Mouse (Mus musculus) brain, embryonic 18.5 days (tissue): ENCODE results near the gene Fstl1.

Experiments
- DNase-seq: peaks from one replicate; pipeline ENCODE4 v3.0.0-alpha.2; 2012; ENCODE audit warnings: low read depth, low spot score

Gene Fstl1

DNA sequence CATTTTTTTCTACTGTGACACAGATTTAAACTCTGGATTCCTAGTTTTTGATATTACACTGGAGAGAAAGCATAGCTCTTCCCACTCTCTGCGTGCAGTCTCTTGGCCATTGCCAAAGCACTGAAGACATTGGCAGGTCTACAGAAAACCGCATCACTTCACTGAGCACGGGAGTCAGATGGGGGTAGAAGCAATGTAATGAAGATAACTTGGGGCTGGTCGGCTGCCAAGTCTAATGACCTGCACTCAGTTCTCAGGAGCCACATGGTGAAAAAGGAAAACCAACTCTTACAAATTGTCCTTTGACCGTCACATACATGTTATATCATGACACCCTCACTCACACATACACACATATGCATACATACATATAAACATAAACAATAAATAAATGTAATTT lies 47.3 kb downstream of the Fstl1 start:
- DNase-seq = no peak

- DNase-seq = no peak
These were observed 48.3 kb downstream of the Fstl1 start for GRCm38 (mm10) chr16:37824778-37825505.

DNA sequence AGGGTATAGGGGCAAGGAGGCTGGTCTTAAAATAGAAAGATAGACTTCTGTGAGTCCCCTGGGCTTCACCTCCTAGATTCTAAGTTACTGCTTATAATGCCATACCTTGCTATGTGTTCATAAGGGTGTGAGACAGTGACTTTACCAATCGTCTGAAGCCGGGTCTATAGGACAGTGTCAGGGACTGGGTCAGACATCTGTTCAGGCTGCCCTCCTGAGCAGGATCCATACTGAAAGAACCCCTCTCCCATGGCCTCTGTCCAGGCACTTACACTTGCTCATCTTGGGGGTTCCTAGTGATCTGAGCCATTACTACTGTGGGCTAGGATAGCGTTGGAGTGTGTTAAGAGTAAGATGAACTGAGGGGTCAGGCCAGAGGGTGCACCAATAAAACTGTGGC lies 49.6 kb downstream of the Fstl1 start:
- DNase-seq = no peak

DNA sequence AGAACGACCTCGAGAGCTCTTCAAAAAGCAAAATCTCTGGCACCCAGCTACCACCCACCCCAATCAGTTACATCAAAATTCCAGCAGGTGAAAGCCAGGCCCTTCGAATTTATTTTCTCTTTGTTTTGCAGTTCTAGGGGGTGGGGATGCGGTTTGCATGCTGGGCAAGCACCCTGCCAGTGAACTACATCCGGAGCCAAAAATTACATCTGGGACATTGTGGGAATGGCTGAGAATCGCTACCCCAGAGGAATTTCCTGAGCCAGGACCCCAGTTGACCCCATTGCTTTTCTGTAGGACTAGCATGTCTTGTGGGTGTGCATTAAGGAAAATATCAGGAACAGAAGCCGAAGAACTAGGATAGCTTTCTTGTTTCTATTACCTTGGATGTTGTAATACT lies 54.4 kb downstream of the Fstl1 start:
- DNase-seq = no peak

- no peak for DNase-seq
These were observed 60.9 kb downstream of the Fstl1 start for GRCm38 (mm10) chr16:37837571-37837970.

- DNase-seq = no peak
These were observed 65.8 kb downstream of the Fstl1 start for GRCm38 (mm10) chr16:37842439-37842838.

DNA sequence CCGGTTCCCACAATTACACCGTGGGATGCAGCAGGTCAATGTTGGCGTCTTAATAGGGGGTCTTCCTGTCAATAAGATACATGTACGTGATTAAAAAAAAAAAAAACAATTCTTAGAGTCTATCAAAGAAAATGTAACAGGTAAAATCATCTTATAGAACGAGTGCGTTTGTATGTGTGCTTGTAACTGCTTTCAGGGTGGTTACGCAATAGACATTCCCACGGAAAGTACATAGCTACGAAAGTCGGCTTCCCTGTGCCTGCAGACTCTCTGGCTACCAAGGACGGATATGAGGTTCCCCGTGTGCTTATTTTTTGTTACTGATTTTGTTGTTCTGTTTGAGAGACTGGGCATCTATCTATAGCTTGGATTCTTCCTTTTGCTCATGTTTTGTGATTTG lies 67.1 kb downstream of the Fstl1 start:
- no peak for DNase-seq

GRCm38 (mm10) chr16:37845202-37845925 lies 68.7 kb downstream of the Fstl1 start:
- DNase-seq = no peak

DNA sequence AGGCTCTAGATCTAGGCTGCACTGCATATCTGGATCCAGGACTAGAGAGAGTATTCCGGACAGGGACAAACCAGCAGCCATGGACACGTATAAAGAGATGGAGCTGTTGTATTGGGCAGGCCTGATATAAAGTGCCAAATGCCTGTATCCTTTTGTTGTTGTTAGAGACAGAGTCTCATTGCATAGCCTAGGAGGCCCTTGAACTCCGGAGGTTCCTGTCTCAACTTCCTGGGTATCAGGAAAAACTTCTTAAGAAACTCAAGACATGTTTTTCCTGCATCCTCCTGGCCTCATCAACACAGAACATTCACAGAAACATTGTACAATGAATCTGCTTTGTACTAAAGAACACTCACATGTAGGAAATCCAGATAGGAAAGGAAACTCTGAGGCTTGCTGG lies 70.4 kb downstream of the Fstl1 start:
- DNase-seq = no peak

DNA sequence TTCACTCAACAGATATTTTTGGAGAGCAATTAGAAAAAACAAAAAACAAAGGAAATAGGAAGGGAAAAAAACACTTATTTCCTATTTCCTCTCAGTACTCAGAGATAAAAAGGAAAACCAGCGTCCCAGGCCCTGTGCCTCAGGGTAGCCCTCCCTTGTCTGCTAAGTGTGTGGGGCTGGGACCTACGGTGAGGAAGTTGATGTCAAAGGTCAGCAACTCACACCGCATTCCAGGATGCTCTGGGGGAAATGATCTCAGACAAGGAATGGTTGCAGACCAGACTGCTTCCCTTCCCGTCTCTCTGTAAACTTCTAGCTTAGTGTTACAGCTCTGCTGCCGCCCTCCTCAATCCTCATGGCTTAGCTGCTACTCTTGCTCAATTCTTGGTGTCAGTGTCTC lies 74.7 kb downstream of the Fstl1 start:
- DNase-seq = no peak

- no peak for DNase-seq
These were observed 76.6 kb downstream of the Fstl1 start for GRCm38 (mm10) chr16:37853279-37853678.

DNA sequence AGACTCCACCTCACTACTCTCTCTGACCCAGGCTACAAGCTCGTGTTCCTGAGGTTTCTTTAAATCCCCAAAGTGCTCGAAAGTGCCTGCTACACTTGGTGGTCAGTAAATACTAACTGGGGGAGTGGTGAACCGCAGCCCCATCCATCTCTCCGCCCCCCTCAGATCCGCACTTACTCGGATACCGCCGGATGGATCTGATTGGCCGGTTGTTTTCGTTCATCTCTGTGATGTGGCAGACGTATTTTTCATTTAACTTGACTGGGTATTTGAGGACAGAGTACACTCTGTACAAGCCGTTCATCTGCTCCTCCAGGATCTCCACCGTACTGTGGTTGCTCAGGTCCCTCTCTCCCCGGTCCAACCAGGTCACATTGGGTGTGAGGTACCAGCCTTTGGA lies 77.4 kb downstream of the Fstl1 start:
- DNase-seq = no peak

- no peak for DNase-seq
These were observed 77.9 kb downstream of the Fstl1 start for GRCm38 (mm10) chr16:37854593-37854992.

- DNase-seq = no peak
These were observed 78.9 kb downstream of the Fstl1 start for GRCm38 (mm10) chr16:37855583-37855982.

DNA sequence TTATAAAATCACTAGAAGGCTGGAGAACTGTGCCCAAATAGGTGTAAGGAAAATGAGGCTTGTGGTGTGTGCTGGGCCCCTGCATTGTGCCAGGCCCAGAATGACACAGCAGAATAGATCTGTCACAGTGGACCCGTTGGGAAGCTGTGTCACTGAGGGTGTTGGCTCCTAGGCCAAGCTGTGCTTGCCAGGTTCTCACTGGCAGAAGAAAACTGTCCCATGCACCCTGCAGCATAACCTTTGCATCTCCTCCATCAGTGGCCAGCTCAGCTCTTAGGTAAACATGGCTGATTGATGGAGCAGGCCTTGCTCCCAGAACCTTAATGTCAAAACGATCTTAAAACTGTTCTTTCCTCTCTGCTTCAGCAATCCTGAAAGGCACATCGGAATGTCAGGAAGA lies 79.7 kb downstream of the Fstl1 start:
- no peak for DNase-seq

- DNase-seq = no peak
These were observed 80.8 kb downstream of the Fstl1 start for GRCm38 (mm10) chr16:37857495-37857894.

DNA sequence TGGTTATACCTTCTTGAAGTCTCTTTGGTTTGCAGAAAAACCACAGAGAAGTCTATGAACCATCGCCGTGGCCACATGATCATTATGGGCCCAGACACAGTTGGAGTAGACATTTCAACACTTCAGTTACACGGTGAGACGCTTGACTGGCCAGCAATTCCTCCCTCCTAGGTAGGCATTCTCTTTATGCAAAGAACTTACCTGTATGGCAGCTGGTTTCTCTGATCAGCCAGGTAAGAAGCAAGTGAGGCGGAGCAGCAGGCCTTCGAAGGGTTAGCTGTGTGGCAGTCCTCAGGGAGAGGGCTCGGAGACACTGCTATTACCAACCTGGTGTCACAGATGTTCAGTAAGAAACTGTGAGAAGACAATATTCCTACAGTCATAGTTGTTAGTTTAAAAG lies 83.5 kb downstream of the Fstl1 start:
- no peak for DNase-seq

GRCm38 (mm10) chr16:37861029-37861428 lies 84.4 kb downstream of the Fstl1 start, which contains the start of gene Gm36028:
Gm36028 (minus strand) TSS chr16:37861146.
- DNase-seq = no peak

DNA sequence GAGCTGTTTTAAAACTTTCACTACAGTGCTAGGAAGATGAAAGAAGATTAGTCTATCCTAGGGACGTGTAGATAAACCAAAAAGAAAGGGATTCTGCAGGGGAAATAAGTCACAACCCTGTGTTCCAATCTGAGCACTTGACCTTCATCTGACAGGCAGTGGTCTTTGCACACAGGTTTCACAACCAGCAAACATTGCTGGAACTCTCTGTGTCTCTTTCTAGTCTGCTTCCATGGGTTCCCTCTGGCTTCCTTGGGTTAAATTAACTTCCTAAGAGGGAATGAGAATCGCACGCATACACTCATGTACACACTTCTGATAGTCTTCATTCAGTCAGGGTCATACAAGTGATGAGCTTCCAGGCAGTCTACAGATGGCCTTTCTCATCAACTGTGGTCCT lies 87.2 kb downstream of the Fstl1 start:
- DNase-seq = no peak

- DNase-seq = no peak
These were observed 89.2 kb downstream of the Fstl1 start for GRCm38 (mm10) chr16:37865841-37866240.

- DNase-seq = peak; percentile 74
These were observed 91.3 kb downstream of the Fstl1 start, which contains the start of gene Lrrc58 for GRCm38 (mm10) chr16:37867791-37868505. Lrrc58 (plus strand) TSS chr16:37868389.
